Mouse (Mus musculus): ENCODE measurements around the gene Abhd11.

- TF ChIP-seq CTCF (IDR thresholded peaks at IDR 0.05; ENCODE audit: borderline replicate concordance, extremely low read depth, insufficient read depth, insufficient read length), result no peak
- TF ChIP-seq POLR2A (IDR thresholded peaks at IDR 0.05; ENCODE audit: borderline replicate concordance, extremely low read depth, insufficient read depth, insufficient read length, poor library complexity, severe bottlenecking), result no peak
These were observed 35.9 kb upstream of the Abhd11 start for GRCm38 (mm10) chr5:134973081-134973480.
